Mouse (Mus musculus) liver, postnatal 0 days (tissue): Measurements from ENCODE around the gene Lzts2. TPM values are rescaled to one million over a fixed set of nuclear protein-coding genes. Genes with fewer than 3 reads are reported as not detected.

Experiments used
- ATAC-seq: fragments of 200-750 bp; cut with Nextera tagmentation; 2 replicates; pipeline ENCODE4 v1.8.0; 2017; ENCODE audit warnings: mild to moderate bottlenecking, moderate library complexity
- DNase-seq: peaks from one replicate; pipeline ENCODE4 v3.0.0-alpha.2; 2016
- H3K27ac ChIP-seq: fragments of 300-500 bp; sonication (generic); 2 replicates; pipeline ENCODE4 v1.5.1; 2014; ENCODE audit warnings: antibody characterized with exemption, moderate library complexity, mild to moderate bottlenecking, low read depth
- H3K27me3 ChIP-seq: fragments of 300-500 bp; sonication (generic); 2 replicates; pipeline ENCODE4 v1.6.1; 2014; ENCODE audit warnings: low read length, control low read depth, mixed read lengths; ENCODE audit not compliant: insufficient read depth
- H3K36me3 ChIP-seq: fragments of 300-500 bp; sonication (generic); replicated peaks from 2 replicates; pipeline ENCODE4 v1.6.1; 2014; ENCODE audit warnings: mild to moderate bottlenecking, control low read depth, low read length, moderate library complexity, mixed read lengths; ENCODE audit not compliant: insufficient read depth
- H3K4me1 ChIP-seq: fragments of 300-500 bp; sonication (generic); 2 replicates; pipeline ENCODE4 v1.6.1; 2014; ENCODE audit warnings: antibody characterized with exemption, mild to moderate bottlenecking, control low read depth; ENCODE audit not compliant: insufficient read depth
- H3K4me2 ChIP-seq: fragments of 300-500 bp; sonication (generic); 2 replicates; pipeline ENCODE4 v1.6.1; 2014; ENCODE audit warnings: low read depth, mild to moderate bottlenecking, low read length, moderate library complexity, mixed read lengths
- H3K4me3 ChIP-seq: fragments of 300-500 bp; sonication (generic); 2 replicates; pipeline ENCODE4 v1.5.1; 2014; ENCODE audit warnings: low read depth, low read length
- H3K9ac ChIP-seq: fragments of 300-500 bp; sonication (generic); replicated peaks from 2 replicates; pipeline ENCODE4 v1.6.1; 2014; ENCODE audit warnings: mild to moderate bottlenecking, moderate library complexity
- H3K9me3 ChIP-seq: fragments of 300-500 bp; sonication (generic); 2 replicates; pipeline ENCODE4 v1.6.1; 2016; ENCODE audit warnings: mild to moderate bottlenecking, control low read depth, low read length, mixed read lengths
- CTCF ChIP-seq: sonication (generic); IDR thresholded peaks from 2 replicates; pipeline ENCODE4 v1.5.1; 2016; ENCODE audit warnings: antibody characterized with exemption, low read depth
- EP300 ChIP-seq: IDR thresholded peaks from 2 replicates; pipeline ENCODE4 v1.6.1; 2016; ENCODE audit warnings: antibody characterized with exemption, low read depth, mild to moderate bottlenecking
- WGBS: fragments of 180-500 bp; shearing (Covaris S2); extraction: QIAGEN DNeasy Blood & Tissue Kit; methylation state at CpG from one replicate; pipeline ENCODE4 v1.1.7; 2014; ENCODE audit not compliant: insufficient replicate concordance; 5-methylcytosine and 5-hydroxymethylcytosine counted together
- polyA plus RNA-seq: library from polyadenylated mRNA; unstranded; fragments of >200 nt; fragmentation: Nextera tagmentation; extraction: Ambion mirVana; gene quantifications from 2 replicates; pipeline ENCODE4 v1.2.1, GENCODE M21; 2015

Gene Lzts2
- polyA plus RNA-seq, 1 experiment from 2014 or later, result 5.7 TPM

DNA sequence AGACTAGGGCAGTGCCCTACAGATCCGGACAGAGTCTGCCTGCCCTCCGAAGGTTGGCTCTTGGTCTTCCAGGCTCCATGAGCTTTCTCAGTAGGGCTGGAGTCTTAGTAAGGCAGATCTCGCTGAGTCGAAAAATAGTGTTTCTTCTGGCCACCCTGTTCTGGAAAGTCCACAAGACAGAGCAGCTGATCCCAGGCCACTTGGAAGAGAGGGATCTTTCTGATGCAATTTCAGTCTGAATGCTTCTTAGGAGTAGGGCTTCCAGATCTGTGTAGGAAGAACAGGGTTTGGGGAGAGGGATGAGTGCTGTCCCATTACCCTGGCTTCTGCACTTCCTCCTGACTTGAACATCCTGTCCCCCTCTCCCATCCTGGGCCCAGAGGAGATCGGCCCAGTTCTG, 31.4 kb downstream of the Lzts2 start, which contains the start of gene Pdzd7:
TSS of gene Pdzd7 (minus strand) at position 67 of the 400 bp plus-strand sequence.
- ATAC-seq (no peak), DNase-seq (no peak)
- no peak within 1 kb of the TSS for H3K9ac ChIP-seq
- peaks cover 27% of the 10 kb centered on the region for H3K4me1 ChIP-seq
- H3K4me2 ChIP-seq, result peak within 1 kb of the TSS; percentile 86
- TF ChIP-seq EP300 (no peak), CTCF (no peak)
- no peaks in the 10 kb centered on the region for H3K9me3 ChIP-seq
- H3K36me3 ChIP-seq, result no peaks in the 10 kb centered on the region
- H3K27ac ChIP-seq, result no peak within 1 kb of the TSS
- WGBS, result 80% methylated on average over 5 of the region's 5 CpGs
- H3K27me3 ChIP-seq, result peaks cover 47% of the 10 kb centered on the region
- peak within 1 kb of the TSS; percentile 59 for H3K4me3 ChIP-seq

DNA sequence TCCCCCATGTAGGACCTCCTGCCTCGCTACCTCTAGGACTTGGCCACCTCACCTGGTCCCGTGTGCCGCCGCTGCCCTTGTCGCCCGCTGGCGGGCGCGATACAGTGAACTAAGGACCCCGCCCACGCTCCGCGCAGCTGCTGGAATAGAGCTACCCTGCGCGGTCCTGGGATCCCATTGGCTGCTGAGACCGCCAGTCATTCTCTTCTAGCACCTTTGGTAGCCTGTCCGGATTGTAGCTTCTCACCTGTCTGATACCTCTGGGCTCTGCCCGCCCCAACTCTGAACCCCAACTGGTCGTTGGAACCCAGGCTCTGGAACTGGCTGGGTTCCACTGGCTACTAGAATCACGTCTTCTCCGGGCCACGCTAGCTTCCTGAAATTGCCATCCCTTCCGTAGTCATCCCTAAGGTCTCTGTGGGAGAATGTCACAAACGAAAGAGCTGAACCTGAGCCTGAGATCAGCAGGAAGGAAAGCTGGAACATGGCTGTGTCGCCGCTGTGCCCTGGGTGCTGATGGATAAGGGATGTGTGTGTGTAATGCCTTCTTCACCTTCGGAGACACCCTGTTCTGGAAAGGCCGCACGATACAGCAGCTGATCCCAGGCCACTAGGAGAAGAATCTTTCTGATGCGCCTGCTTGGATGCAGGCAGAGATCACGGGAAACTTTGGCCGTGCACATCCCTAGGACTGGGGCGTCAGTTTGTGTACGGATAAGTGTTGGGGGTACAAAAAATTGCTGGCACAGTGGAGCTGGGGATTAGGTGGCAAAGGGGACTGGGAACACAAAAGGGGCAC, 32.5 kb downstream of the Lzts2 start:
- H3K27me3 ChIP-seq, result peaks cover 42% of the 10 kb centered on the region
- ATAC-seq (peak; percentile 31), DNase-seq (peak; percentile 76)
- 3% methylated on average over 34 of the region's 34 CpGs for WGBS
- H3K9me3 ChIP-seq, result no peaks in the 10 kb centered on the region
- H3K4me2 ChIP-seq, result peak overlapping the region; percentile 86
- TF ChIP-seq CTCF, result no peak
- no peak for TF ChIP-seq EP300
- H3K36me3 ChIP-seq, result no peaks in the 10 kb centered on the region
- peak overlapping the region; percentile 87 for H3K27ac ChIP-seq
- H3K4me1 ChIP-seq, result peaks cover 27% of the 10 kb centered on the region
- H3K9ac ChIP-seq, result peak overlapping the region; percentile 68
- H3K4me3 ChIP-seq, result peak overlapping the region; percentile 59

DNA sequence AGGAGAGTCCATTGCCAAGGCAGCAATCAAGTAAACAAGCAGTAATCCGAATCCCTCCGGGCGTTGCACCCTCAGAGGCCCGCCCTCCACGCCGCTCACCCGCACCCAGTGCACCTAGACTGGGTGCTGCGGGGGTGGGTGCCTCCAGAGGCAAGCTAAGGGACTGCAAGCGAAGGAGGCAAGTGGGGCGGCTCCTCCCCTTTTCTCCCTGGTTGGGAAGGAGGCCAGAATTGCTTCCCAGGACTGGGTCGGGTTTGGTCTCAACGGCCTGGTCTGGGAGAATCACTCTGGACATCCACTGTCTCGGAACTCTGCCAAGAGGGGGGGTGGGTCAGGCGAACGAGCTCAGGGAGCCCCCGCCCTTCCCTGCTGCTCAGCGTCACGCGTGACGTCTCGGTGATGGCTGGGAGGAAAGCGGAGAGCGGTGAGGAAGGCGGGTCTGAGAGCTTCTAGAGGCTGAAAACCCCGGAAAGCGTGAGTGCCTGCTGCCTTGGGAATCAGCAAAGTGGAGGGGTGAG, 33.3 kb downstream of the Lzts2 start, which contains the start of gene Sfxn3:
TSS of gene Sfxn3 (plus strand) at position 87 of the 518 bp plus-strand sequence.
- DNase-seq (peak; percentile 89), ATAC-seq (peak; percentile 88)
- under 1% methylated on average over 26 of the region's 26 CpGs for WGBS
- peaks cover 27% of the 10 kb centered on the region for H3K4me1 ChIP-seq
- peak within 1 kb of the TSS; percentile 87 for H3K27ac ChIP-seq
- 0 out of 2 replicates have a peak, but pooled peaks cover 2% of the 10 kb centered on the region for H3K36me3 ChIP-seq
- peak within 1 kb of the TSS; percentile 86 for H3K4me2 ChIP-seq
- TF ChIP-seq CTCF (peak; percentile 85), EP300 (no peak)
- H3K9ac ChIP-seq, result peak within 1 kb of the TSS; percentile 68
- H3K9me3 ChIP-seq, result no peaks in the 10 kb centered on the region
- H3K4me3 ChIP-seq, result peak within 1 kb of the TSS; percentile 59
- H3K27me3 ChIP-seq, result peaks cover 37% of the 10 kb centered on the region

DNA sequence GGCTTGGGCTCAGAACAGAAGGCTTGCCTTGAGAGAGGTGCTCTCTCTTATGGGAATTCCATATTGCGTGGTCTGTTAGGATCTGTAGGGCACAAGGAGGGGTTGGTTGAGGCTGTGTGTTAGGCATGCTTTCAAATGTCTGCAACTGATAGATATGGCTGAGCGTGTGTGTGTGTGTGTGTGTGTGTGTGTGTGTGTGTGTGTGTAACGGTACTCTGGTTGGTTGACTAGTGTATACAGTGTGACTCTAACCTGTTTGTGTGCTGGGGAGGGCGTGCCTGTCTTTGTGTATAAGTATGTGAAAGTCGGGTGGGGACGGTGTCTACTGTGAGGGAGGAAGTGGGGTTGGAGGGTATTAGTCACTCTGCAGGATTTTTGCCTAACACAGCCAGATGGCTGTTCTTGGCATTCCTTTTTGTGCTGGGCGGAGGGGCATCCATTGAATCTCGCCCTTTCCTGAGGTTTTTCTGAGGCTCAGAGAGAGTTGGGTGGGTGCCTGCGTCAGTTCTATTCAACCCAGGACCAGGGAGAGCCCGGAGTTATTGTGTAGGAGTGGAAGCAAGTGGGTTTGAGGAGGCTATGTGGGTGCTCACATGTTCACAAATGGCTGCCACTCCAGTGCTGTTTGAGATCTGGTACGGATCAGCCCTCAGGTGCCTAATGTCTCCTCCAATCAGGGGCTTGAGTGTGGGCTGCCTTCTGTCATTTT, 33.9 kb downstream of the Lzts2 start:
- peak overlapping the region; percentile 59 for H3K4me3 ChIP-seq
- 0 out of 2 replicates have a peak, but pooled peaks cover 2% of the 10 kb centered on the region for H3K36me3 ChIP-seq
- ATAC-seq (peak; percentile 75), DNase-seq (peak; percentile 62)
- no peaks in the 10 kb centered on the region for H3K9me3 ChIP-seq
- peaks cover 35% of the 10 kb centered on the region for H3K27me3 ChIP-seq
- peaks cover 25% of the 10 kb centered on the region for H3K4me1 ChIP-seq
- 26% methylated on average over 11 of the region's 11 CpGs for WGBS
- TF ChIP-seq EP300 (no peak), CTCF (no peak)
- H3K4me2 ChIP-seq, result peak overlapping the region; percentile 86
- H3K9ac ChIP-seq, result peak overlapping the region; percentile 68
- H3K27ac ChIP-seq, result peak overlapping the region; percentile 87

DNA sequence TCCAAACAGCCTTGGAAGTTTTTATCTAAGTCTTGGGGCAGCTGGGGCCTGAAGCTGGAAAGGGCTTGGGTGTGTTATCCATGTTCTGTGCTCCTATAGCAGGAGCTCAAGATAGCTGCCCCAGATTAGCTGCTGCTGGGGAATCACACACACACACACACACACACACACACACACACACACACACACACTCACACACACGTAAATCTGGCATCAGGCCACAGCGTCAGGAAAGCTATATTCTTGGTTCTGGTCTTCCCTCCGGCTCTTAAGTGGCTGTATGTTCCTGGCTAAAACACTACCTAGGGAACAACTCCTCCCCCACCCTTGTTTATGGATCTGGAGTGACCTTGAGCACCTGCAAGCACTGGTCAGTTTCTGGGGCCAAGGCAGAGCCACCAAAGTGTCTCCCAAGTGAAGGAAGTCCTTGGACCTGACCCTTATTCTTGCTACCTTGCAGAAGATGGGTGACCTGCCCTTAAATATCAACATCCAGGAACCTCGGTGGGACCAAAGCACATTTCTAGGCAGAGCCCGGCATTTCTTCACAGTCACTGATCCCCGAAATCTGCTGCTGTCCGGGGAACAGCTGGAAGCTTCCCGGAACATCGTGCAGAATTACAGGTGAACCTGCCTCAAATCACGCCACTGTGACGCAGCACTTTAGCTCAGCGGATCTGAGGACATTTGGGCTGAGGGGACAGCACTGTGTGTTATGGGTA, 34.6 kb downstream of the Lzts2 start:
- H3K9me3 ChIP-seq, result no peaks in the 10 kb centered on the region
- 84% methylated on average over 12 of the region's 12 CpGs for WGBS
- 0 out of 2 replicates have a peak, but pooled peaks cover 2% of the 10 kb centered on the region for H3K36me3 ChIP-seq
- 0 out of 2 replicates have a peak overlapping the region, but pooled peaks have one; percentile 59 for H3K4me3 ChIP-seq
- ATAC-seq, result no peak
- peak overlapping the region; percentile 86 for H3K4me2 ChIP-seq
- no peak for DNase-seq
- peak overlapping the region; percentile 68; the same call in 1 of the 2 replicates for H3K9ac ChIP-seq
- H3K27ac ChIP-seq, result peak overlapping the region; percentile 87; the same call in 1 of the 2 replicates
- peaks cover 32% of the 10 kb centered on the region for H3K27me3 ChIP-seq
- peaks cover 25% of the 10 kb centered on the region for H3K4me1 ChIP-seq
- TF ChIP-seq CTCF (no peak), EP300 (no peak)
